Mouse (Mus musculus) kidney, adult 2 months (tissue): ENCODE measurements around the gene Acad10.

Experiments used
- CTCF ChIP-seq: fragments of 200-500 bp; conservative IDR thresholded peaks from 2 replicates; pipeline ENCODE4 v1.5.1; 2011; ENCODE audit warnings: low read depth, mild to moderate bottlenecking, control low read depth, low read length, moderate library complexity, mixed read lengths; ENCODE audit not compliant: insufficient read depth, insufficient read length
- POLR2A ChIP-seq: fragments of 200-500 bp; IDR thresholded peaks from one replicate; pipeline ENCODE4 v1.6.1; 2011; ENCODE audit warnings: low read depth, low read length, control low read depth

GRCm38 (mm10) chr5:121661494-121661893 is 1.2 kb upstream of the Acad10 start:
- TF ChIP-seq CTCF: no peak
- no peak for TF ChIP-seq POLR2A
